Mouse (Mus musculus) E14TG2a.4 (cell line): ENCODE measurements around the gene Cpa4.

Experiments
- H3K27me3 ChIP-seq: 2 replicates; pipeline ENCODE4 v1.6.1; 2014; ENCODE audit warnings: low read length, control low read depth; ENCODE audit not compliant: insufficient read depth
- H3K36me3 ChIP-seq: 2 replicates; pipeline ENCODE4 v1.6.1; 2014; ENCODE audit warnings: low read length, control low read depth; ENCODE audit not compliant: insufficient read depth
- H3K4me1 ChIP-seq: replicated peaks from 2 replicates; pipeline ENCODE4 v1.6.1; 2014; ENCODE audit warnings: low read depth, low read length, control low read depth
- H3K4me3 ChIP-seq: replicated peaks from 2 replicates; pipeline ENCODE4 v1.5.1; 2014; ENCODE audit warnings: mild to moderate bottlenecking, low read length
- H3K9me3 ChIP-seq: 2 replicates; pipeline ENCODE4 v1.6.1; 2014; ENCODE audit warnings: low read length, control low read depth
- CTCF ChIP-seq: conservative IDR thresholded peaks from 2 replicates; pipeline ENCODE4 v1.5.1; 2014; ENCODE audit warnings: low read length
- NANOG ChIP-seq: IDR thresholded peaks from 2 replicates; pipeline ENCODE4 v1.6.1; 2014; ENCODE audit warnings: borderline replicate concordance, low read length, mixed read lengths
- POU5F1 ChIP-seq: IDR thresholded peaks from 2 replicates; pipeline ENCODE4 v1.6.1; 2014; ENCODE audit warnings: low read length, borderline replicate concordance

Gene Cpa4

DNA sequence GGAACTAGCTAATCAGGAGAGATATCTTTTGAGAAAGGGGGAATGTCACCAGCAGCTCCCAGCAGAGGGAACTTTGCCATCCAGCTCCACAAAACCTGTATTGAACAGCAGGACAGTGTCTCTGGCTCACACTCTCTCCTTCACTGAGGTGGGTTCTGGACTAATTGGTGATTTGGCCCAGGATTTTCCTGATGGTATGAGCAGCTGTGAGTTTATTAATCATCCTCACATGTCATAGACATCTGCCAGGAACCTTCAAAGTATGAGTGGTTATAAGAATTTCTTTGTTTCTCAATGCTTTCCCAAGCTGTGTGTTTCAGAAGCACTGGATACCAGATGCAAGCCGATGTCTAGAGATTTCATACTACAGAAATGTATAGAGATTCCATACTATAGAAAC lies 6.8 kb downstream of the Cpa4 start:
- no peaks in the 10 kb centered on the region for H3K36me3 ChIP-seq
- TF ChIP-seq POU5F1 (no peak), CTCF (no peak), NANOG (no peak)

DNA sequence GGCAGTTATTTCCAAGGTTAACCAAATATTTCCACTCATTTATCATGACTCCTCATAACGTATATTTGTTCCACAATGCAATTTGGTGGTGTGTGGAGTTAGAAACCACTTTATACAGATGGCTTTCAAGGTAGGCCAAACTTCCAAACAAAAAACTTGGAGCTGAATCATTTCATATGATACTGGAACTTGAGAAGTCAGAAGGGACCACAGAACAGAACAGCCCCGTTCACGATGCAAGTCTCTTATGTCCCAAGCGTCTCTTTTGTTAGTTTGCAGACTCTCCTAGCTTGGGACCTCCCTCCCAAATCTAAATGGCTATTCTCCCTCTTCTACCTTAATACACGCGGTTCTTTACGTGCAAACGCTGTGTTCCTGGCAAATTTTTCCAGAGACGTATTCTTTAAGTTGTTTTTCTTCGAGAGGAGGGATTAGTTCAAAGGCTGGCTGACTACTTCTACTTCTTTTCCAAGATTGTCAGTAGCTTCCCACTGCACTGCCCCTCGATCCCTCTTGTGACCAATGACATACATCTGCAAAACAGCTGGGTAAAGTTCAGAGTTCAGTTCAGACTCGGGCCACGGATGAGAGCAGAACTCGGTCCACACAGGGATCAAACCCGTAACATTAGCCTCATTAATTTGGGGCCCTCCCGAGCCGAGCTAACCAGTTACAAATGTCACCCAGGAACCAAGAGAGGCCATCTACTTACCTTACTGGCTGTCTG lies 8.5 kb downstream of the Cpa4 start:
- H3K36me3 ChIP-seq: no peaks in the 10 kb centered on the region
- H3K27me3 ChIP-seq: peaks cover 39% of the 10 kb centered on the region
- no peak overlapping the region for H3K4me3 ChIP-seq
- H3K9me3 ChIP-seq: no peaks in the 10 kb centered on the region
- TF ChIP-seq NANOG (no peak), CTCF (no peak), POU5F1 (no peak)
- H3K4me1 ChIP-seq: no peaks in the 10 kb centered on the region

More for the DNA sequence above, 6.8 kb downstream of the Cpa4 start:
- Histone ChIP-seq H3K27me3 (peaks cover 48% of the 10 kb centered on the region), H3K4me1 (no peaks in the 10 kb centered on the region), H3K4me3 (no peak overlapping the region), H3K9me3 (no peaks in the 10 kb centered on the region)

DNA sequence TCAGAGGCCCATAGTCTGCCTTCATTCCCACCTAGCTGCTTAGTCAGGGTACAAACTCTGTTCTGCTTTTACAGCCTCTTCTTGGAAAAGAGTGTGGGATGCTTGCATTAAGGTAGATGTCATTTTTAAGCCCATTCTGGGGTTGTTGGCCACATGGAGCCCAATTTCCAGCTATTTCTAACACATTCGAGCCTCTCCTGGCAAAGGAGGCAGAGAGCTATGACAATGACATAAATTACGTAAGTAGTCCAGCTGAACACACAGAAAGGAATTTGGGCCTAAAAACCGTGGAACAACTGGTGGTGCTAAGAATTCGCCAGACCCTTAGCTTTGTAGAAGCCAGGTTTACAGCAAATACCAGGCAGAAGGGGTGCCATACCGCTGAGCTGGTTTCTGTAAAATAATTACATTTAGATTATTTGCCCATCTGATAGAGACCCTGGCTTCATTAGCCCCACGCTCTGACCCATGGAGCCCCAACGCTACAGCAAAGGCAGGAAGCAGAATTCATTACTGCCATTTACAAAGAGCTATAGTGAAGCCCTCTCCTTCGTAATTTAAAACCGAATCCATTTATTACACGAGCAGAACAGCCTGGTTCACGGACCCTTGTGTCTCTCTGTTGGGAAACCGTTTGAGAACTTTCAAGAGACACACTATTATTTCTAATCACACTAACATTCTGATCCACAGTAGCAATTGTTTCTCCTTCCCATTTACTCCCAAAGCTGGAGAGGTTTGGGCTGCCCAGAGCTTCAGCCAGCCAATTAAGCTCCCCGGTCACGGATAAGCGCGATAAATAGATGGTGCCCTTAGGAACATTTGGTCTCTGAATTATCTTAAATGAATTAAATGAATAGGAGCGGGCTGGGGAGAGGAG lies 12.0 kb downstream of the Cpa4 start:
- no peaks in the 10 kb centered on the region for H3K9me3 ChIP-seq
- H3K27me3 ChIP-seq: peaks cover 10% of the 10 kb centered on the region
- H3K4me1 ChIP-seq: no peaks in the 10 kb centered on the region
- H3K36me3 ChIP-seq: no peaks in the 10 kb centered on the region
- TF ChIP-seq CTCF (no peak), POU5F1 (no peak), NANOG (no peak)
- H3K4me3 ChIP-seq: no peak overlapping the region

- Histone ChIP-seq H3K27me3 (peaks cover 10% of the 10 kb centered on the region), H3K9me3 (no peaks in the 10 kb centered on the region), H3K4me3 (no peak overlapping the region), H3K36me3 (no peaks in the 10 kb centered on the region), H3K4me1 (no peaks in the 10 kb centered on the region)
- TF ChIP-seq POU5F1 (no peak), CTCF (no peak), NANOG (no peak)
These were observed 12.6 kb downstream of the Cpa4 start for GRCm38 (mm10) chr6:30580841-30581176.

DNA sequence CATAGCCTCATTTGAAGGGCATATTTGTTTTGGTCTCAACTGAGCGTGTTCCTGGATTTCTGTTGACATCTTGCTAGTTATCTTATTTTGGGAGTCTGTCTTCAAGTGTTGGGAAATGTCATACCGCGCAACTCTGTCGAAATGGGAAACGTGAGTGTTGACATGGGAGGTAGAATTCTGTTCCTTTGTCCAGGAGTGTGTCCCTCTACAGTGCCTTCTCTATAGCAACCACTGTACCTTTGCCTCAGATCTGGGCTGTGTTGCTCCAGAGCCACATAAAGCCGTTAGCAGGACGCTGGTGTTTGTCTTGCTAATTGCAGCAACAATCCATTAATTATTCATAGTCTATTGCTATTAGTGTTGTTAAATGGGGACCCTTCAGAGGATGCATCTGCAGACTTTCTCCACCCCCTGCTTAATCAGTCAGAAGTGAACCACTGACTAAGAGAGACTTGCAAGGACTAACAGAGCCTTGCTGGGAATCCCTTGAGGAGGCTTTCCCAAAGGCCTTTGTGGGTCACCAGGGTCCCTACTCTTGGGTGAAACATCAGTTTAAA lies 18.8 kb downstream of the Cpa4 start:
- H3K4me1 ChIP-seq: no peaks in the 10 kb centered on the region
- H3K4me3 ChIP-seq: no peak overlapping the region
- no peak for TF ChIP-seq POU5F1
- TF ChIP-seq CTCF: no peak
- no peak; the same call in 1 of the 2 replicates for TF ChIP-seq NANOG
- no peaks in the 10 kb centered on the region for H3K36me3 ChIP-seq
- no peaks in the 10 kb centered on the region for H3K27me3 ChIP-seq
- no peaks in the 10 kb centered on the region for H3K9me3 ChIP-seq

DNA sequence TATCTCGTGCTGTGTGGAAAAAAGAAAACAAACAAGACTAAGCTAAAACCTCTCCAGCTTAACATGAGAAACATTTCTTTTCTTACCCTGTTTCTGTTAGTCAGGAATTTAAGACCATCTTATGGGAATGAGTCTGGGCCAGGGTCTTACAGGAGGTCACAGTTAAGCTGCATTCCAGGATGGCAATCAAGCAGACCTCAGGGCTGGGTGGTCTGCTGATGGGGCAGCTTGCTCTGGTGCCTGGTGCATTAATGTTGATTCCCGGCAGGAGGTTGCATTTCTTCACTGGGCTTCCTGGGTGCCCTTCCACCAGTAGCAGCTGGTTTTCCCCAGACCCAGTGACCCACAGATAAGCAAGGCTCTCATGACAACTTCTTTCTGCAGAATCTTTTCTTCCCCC lies 21.6 kb downstream of the Cpa4 start:
- H3K4me3 ChIP-seq: no peak overlapping the region
- H3K4me1 ChIP-seq: no peaks in the 10 kb centered on the region
- TF ChIP-seq POU5F1 (no peak), NANOG (no peak), CTCF (no peak)
- no peaks in the 10 kb centered on the region for H3K9me3 ChIP-seq
- H3K36me3 ChIP-seq: no peaks in the 10 kb centered on the region
- no peaks in the 10 kb centered on the region for H3K27me3 ChIP-seq

- TF ChIP-seq POU5F1 (no peak), NANOG (no peak)
- Histone ChIP-seq H3K4me3 (no peak overlapping the region), H3K9me3 (no peaks in the 10 kb centered on the region), H3K36me3 (no peaks in the 10 kb centered on the region), H3K4me1 (no peaks in the 10 kb centered on the region), H3K27me3 (no peaks in the 10 kb centered on the region)
These were observed 23.8 kb downstream of the Cpa4 start for GRCm38 (mm10) chr6:30591851-30592404.

GRCm38 (mm10) chr6:30592417-30592974 lies 24.3 kb downstream of the Cpa4 start:
- Histone ChIP-seq H3K4me1 (no peaks in the 10 kb centered on the region), H3K4me3 (no peak overlapping the region), H3K27me3 (no peaks in the 10 kb centered on the region), H3K36me3 (no peaks in the 10 kb centered on the region), H3K9me3 (no peaks in the 10 kb centered on the region)
- TF ChIP-seq CTCF (no peak), POU5F1 (no peak), NANOG (no peak)
